Comparison of ENCODE assay signal across 18 mouse cellular contexts in the genomic region with DNA sequence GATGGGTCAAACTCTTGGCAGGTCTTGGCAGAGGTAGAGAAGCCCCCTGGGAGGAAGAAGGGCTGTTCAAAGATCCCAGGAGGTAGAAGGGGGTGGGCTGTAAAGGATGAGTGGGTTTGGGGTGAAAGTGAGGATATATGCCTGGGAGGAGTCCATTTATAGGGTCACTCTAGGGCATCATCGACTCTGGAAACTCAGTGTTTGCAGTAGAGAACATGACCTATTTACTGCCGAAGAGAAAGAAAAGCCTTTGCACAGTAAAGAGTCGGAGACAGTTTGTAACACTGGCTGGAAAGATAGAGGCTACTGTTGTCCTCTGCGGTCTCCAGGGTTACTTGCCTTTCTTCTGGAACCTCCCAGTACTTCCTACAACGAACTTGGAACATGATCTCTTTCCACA. TPM values are rescaled to one million over a fixed set of nuclear protein-coding genes. Genes with fewer than 3 reads are reported as not detected.
DNase-seq lines count a peak whose midpoint lies in the region; ATAC-seq and TF ChIP-seq lines count a peak whose summit lies in the region.
"Had no signal": no experiment of that assay in that cellular context is flagged by ENCODE, and none has a peak within 500 bp of the region (broad histone marks: within the 10 kb centered on the region; RNA-seq: fewer than 3 reads in every experiment).

No protein-coding gene starts in this region.

- peak overlapping the region; percentile 19; the same call in 1 of the 2 replicates for H3K4me3 ChIP-seq in gastrocnemius, adult 2 months
- H3K4me3 ChIP-seq in hindbrain, embryonic 10.5 days, result 0 out of 2 replicates have a peak overlapping the region, but pooled peaks have one; percentile 9
- H3K4me3 ChIP-seq in hindbrain, embryonic 13.5 days, result no peak overlapping the region
- no peak overlapping the region for H3K4me3 ChIP-seq in midbrain, embryonic 11.5 days (ENCODE audit: low read depth, low read length)
- H3K4me3 ChIP-seq in midbrain, embryonic 15.5 days, result no peak overlapping the region
- H3K4me3 ChIP-seq in stomach, embryonic 16.5 days (replicated peaks; ENCODE audit: low read length), result no peak overlapping the region
- H3K4me3 ChIP-seq: embryonic facial prominence, embryonic 13.5 days had no signal

- ATAC-seq in hindbrain, embryonic 13.5 days (ENCODE audit: low FRiP score), result no peak
- no peak for ATAC-seq in midbrain, embryonic 11.5 days (ENCODE audit: low FRiP score)
- ATAC-seq in midbrain, embryonic 15.5 days (replicated peaks), result no peak
- no peak for ATAC-seq in stomach, embryonic 16.5 days (ENCODE audit: insufficient read depth, low FRiP score)
- ATAC-seq: hindbrain, embryonic 16.5 days had no signal

- no peak overlapping the region for H3K9ac ChIP-seq in hindbrain, embryonic 13.5 days
- no peak overlapping the region for H3K9ac ChIP-seq in midbrain, embryonic 11.5 days (ENCODE audit: low read length)
- H3K9ac ChIP-seq in midbrain, embryonic 15.5 days, result no peak overlapping the region
- 0 out of 2 replicates have a peak overlapping the region, but pooled peaks have one; percentile 26 for H3K9ac ChIP-seq in stomach, embryonic 16.5 days (ENCODE audit: low read length)
- H3K9ac ChIP-seq: embryonic facial prominence, embryonic 13.5 days had no signal

- H3K4me2 ChIP-seq in hindbrain, embryonic 13.5 days, result no peak overlapping the region
- no peak overlapping the region for H3K4me2 ChIP-seq in midbrain, embryonic 11.5 days
- no peak overlapping the region for H3K4me2 ChIP-seq in midbrain, embryonic 15.5 days
- no peak overlapping the region for H3K4me2 ChIP-seq in stomach, embryonic 16.5 days (ENCODE audit: low read depth, low read length)
- H3K4me2 ChIP-seq: embryonic facial prominence, embryonic 13.5 days had no signal

- DNase-seq in gastrocnemius, adult 2 months, result no peak
- no peak for DNase-seq in gastrocnemius, postnatal 25 days
- no peak for DNase-seq in hindbrain, embryonic 10.5 days (ENCODE audit: low spot score)
- DNase-seq in midbrain, embryonic 11.5 days (ENCODE audit: low spot score, missing footprints), result peak; percentile 69
- no peak for DNase-seq in right cerebral cortex, adult 2 months (ENCODE audit: low spot score in 2 of 2)
- DNase-seq: cerebellum, adult 11-12 months; kidney, adult 9 months; kidney, postnatal 4 days; layer of hippocampus, postnatal 36 days; lung, adult 2 months; spleen, adult 18-20 months had no signal

- H3K27me3 ChIP-seq in hindbrain, embryonic 10.5 days (ENCODE audit: insufficient read depth, poor library complexity, severe bottlenecking), result peaks cover 19% of the 10 kb centered on the region; the same call in 1 of the 2 replicates
- no peaks in the 10 kb centered on the region for H3K27me3 ChIP-seq in hindbrain, embryonic 13.5 days
- no peaks in the 10 kb centered on the region; the same call in 1 of the 2 replicates for H3K27me3 ChIP-seq in midbrain, embryonic 11.5 days (ENCODE audit: control insufficient read depth, insufficient read depth, low read length)
- no peaks in the 10 kb centered on the region for H3K27me3 ChIP-seq in midbrain, embryonic 15.5 days (replicated peaks)
- H3K27me3 ChIP-seq in stomach, embryonic 16.5 days (ENCODE audit: control insufficient read depth, insufficient read depth, low read length), result no peaks in the 10 kb centered on the region
- H3K27me3 ChIP-seq: embryonic facial prominence, embryonic 13.5 days had no signal

- no peaks in the 10 kb centered on the region for H3K36me3 ChIP-seq in hindbrain, embryonic 10.5 days
- no peaks in the 10 kb centered on the region for H3K36me3 ChIP-seq in hindbrain, embryonic 13.5 days
- no peaks in the 10 kb centered on the region for H3K36me3 ChIP-seq in midbrain, embryonic 11.5 days (ENCODE audit: control insufficient read depth, insufficient read depth, low read length)
- no peaks in the 10 kb centered on the region for H3K36me3 ChIP-seq in midbrain, embryonic 15.5 days (replicated peaks)
- H3K36me3 ChIP-seq in stomach, embryonic 16.5 days (ENCODE audit: control insufficient read depth, insufficient read depth, low read length), result no peaks in the 10 kb centered on the region
- H3K36me3 ChIP-seq: embryonic facial prominence, embryonic 13.5 days had no signal

- peaks cover 50% of the 10 kb centered on the region for H3K4me1 ChIP-seq in hindbrain, embryonic 10.5 days (replicated peaks)
- peaks cover 22% of the 10 kb centered on the region for H3K4me1 ChIP-seq in hindbrain, embryonic 13.5 days (replicated peaks)
- H3K4me1 ChIP-seq in midbrain, embryonic 11.5 days (ENCODE audit: control insufficient read depth, insufficient read depth, low read length), result peaks cover 7% of the 10 kb centered on the region
- H3K4me1 ChIP-seq in midbrain, embryonic 15.5 days, result peaks cover 9% of the 10 kb centered on the region
- peaks cover 27% of the 10 kb centered on the region for H3K4me1 ChIP-seq in stomach, embryonic 16.5 days (ENCODE audit: control insufficient read depth, insufficient read depth, low read length)

- no peaks in the 10 kb centered on the region for H3K9me3 ChIP-seq in hindbrain, embryonic 10.5 days
- H3K9me3 ChIP-seq in hindbrain, embryonic 13.5 days, result no peaks in the 10 kb centered on the region
- no peaks in the 10 kb centered on the region for H3K9me3 ChIP-seq in midbrain, embryonic 11.5 days (ENCODE audit: control insufficient read depth, low read length)
- H3K9me3 ChIP-seq in midbrain, embryonic 15.5 days, result no peaks in the 10 kb centered on the region
- no peaks in the 10 kb centered on the region for H3K9me3 ChIP-seq in stomach, embryonic 16.5 days (replicated peaks; ENCODE audit: control insufficient read depth, low read length)
- H3K9me3 ChIP-seq: embryonic facial prominence, embryonic 13.5 days had no signal

- peak overlapping the region; percentile 64 for H3K27ac ChIP-seq in gastrocnemius, adult 2 months
- H3K27ac ChIP-seq in hindbrain, embryonic 10.5 days, result 0 out of 2 replicates have a peak overlapping the region, but pooled peaks have one; percentile 35
- no peak overlapping the region for H3K27ac ChIP-seq in hindbrain, embryonic 13.5 days
- H3K27ac ChIP-seq in midbrain, embryonic 11.5 days (ENCODE audit: low read depth, low read length), result no peak overlapping the region
- no peak overlapping the region for H3K27ac ChIP-seq in midbrain, embryonic 15.5 days
- H3K27ac ChIP-seq in stomach, embryonic 16.5 days (ENCODE audit: low read length), result no peak overlapping the region
- H3K27ac ChIP-seq: embryonic facial prominence, embryonic 13.5 days; macrophage had no signal

- intact Hi-C loops in gastrocnemius, adult 2 months (cut with DNase I), result no loop called here

- 69% methylated on average over 5 of the region's 5 CpGs for WGBS in hindbrain, embryonic 10.5 days
- WGBS in hindbrain, embryonic 13.5 days, result 71% methylated on average over 5 of the region's 5 CpGs
- WGBS in midbrain, embryonic 11.5 days, result 60% methylated on average over 5 of the region's 5 CpGs
- 58% methylated on average over 5 of the region's 5 CpGs for WGBS in midbrain, embryonic 15.5 days
- WGBS in stomach, embryonic 16.5 days, result 45% methylated on average over 5 of the region's 5 CpGs

- TF ChIP-seq CTCF in gastrocnemius, adult 2 months (IDR thresholded peaks at IDR 0.05), result no peak

RNA-seq across cellular contexts. Expression of a gene that starts 17.5 kb away (rescaled TPM):
- 100 to 1,000 TPM in 1 of 2 experiments, 10 to 100 TPM in 1; 32.6 to 103 TPM for total RNA-seq in gastrocnemius, adult 2 months (2021)
- 10 to 100 TPM; 30.4 to 42.0 TPM for total RNA-seq in gastrocnemius, postnatal 25 days (2021)
- polyA plus RNA-seq in hindbrain, embryonic 10.5 days (2016; fragmentation: Nextera tagmentation; extraction: Ambion mirVana), result 29.9 and 36.0 TPM in 2 replicates
- 56.5 and 56.9 TPM in 2 replicates for polyA plus RNA-seq in hindbrain, embryonic 13.5 days (2015; fragmentation: Nextera tagmentation; extraction: Ambion mirVana)
- 16.1 and 17.4 TPM in 2 replicates for polyA plus RNA-seq in midbrain, embryonic 11.5 days (2014; fragmentation: Nextera tagmentation; extraction: Ambion mirVana)
- polyA plus RNA-seq in midbrain, embryonic 15.5 days (2015; fragmentation: Nextera tagmentation; extraction: Ambion mirVana), result 97.7 and 99.9 TPM in 2 replicates
- 144 and 167 TPM in 2 replicates for polyA plus RNA-seq in stomach, embryonic 16.5 days (2015; fragmentation: Nextera tagmentation; extraction: Ambion mirVana)

RNA-seq across cellular contexts. Expression of a gene that starts 40.6 kb away (rescaled TPM):
- under 1 TPM in 1 of 2 experiments, not detected in 1; 0.59 TPM for total RNA-seq in gastrocnemius, adult 2 months (2021)
- total RNA-seq in gastrocnemius, postnatal 25 days (2021), result under 1 TPM; 0.33 to 0.78 TPM
- 0.04 TPM in 1 of 2 replicates, not detected in the other for polyA plus RNA-seq in hindbrain, embryonic 10.5 days (2016; fragmentation: Nextera tagmentation; extraction: Ambion mirVana)
- polyA plus RNA-seq in hindbrain, embryonic 13.5 days (2015; fragmentation: Nextera tagmentation; extraction: Ambion mirVana), result 0.22 TPM in 1 of 2 replicates, not detected in the other
- 0.22 and 0.44 TPM in 2 replicates for polyA plus RNA-seq in midbrain, embryonic 11.5 days (2014; fragmentation: Nextera tagmentation; extraction: Ambion mirVana)
- polyA plus RNA-seq in midbrain, embryonic 15.5 days (2015; fragmentation: Nextera tagmentation; extraction: Ambion mirVana), result 0.15 TPM in 1 of 2 replicates, not detected in the other
- 4.0 and 4.1 TPM in 2 replicates for polyA plus RNA-seq in stomach, embryonic 16.5 days (2015; fragmentation: Nextera tagmentation; extraction: Ambion mirVana)
- total RNA-seq: layer of hippocampus, postnatal 36 days had no signal
- polyA plus RNA-seq: limb, embryonic 11.5 days had no signal

RNA-seq across cellular contexts. Expression of a gene that starts 40.9 kb away (rescaled TPM):
- 10 to 100 TPM; 38.8 to 55.6 TPM for total RNA-seq in gastrocnemius, adult 2 months (2021)
- total RNA-seq in gastrocnemius, postnatal 25 days (2021), result 10 to 100 TPM; 36.4 to 48.2 TPM
- 723 and 795 TPM in 2 replicates for polyA plus RNA-seq in hindbrain, embryonic 10.5 days (2016; fragmentation: Nextera tagmentation; extraction: Ambion mirVana)
- polyA plus RNA-seq in hindbrain, embryonic 13.5 days (2015; fragmentation: Nextera tagmentation; extraction: Ambion mirVana), result 506 and 515 TPM in 2 replicates
- polyA plus RNA-seq in midbrain, embryonic 11.5 days (2014; fragmentation: Nextera tagmentation; extraction: Ambion mirVana), result 899 and 948 TPM in 2 replicates
- 429 and 442 TPM in 2 replicates for polyA plus RNA-seq in midbrain, embryonic 15.5 days (2015; fragmentation: Nextera tagmentation; extraction: Ambion mirVana)
- polyA plus RNA-seq in stomach, embryonic 16.5 days (2015; fragmentation: Nextera tagmentation; extraction: Ambion mirVana), result 456 and 477 TPM in 2 replicates

Comparison
In these comparisons a context has a peak if more than half of its experiments do, and no peak if none do; other contexts are left out.
1. H3K27ac ChIP-seq: peak in gastrocnemius, adult 2 months (single experiment) and hindbrain, embryonic 10.5 days (single experiment); none in hindbrain, embryonic 13.5 days (single experiment), midbrain, embryonic 11.5 days (single experiment), midbrain, embryonic 15.5 days (single experiment) and stomach, embryonic 16.5 days (single experiment).
2. H3K4me3 ChIP-seq: peak in gastrocnemius, adult 2 months (single experiment) and hindbrain, embryonic 10.5 days (single experiment); none in hindbrain, embryonic 13.5 days (single experiment), midbrain, embryonic 11.5 days (single experiment), midbrain, embryonic 15.5 days (single experiment) and stomach, embryonic 16.5 days (single experiment).